Comparison of ENCODE assay signal across 27 mouse cellular contexts in the genomic region with DNA sequence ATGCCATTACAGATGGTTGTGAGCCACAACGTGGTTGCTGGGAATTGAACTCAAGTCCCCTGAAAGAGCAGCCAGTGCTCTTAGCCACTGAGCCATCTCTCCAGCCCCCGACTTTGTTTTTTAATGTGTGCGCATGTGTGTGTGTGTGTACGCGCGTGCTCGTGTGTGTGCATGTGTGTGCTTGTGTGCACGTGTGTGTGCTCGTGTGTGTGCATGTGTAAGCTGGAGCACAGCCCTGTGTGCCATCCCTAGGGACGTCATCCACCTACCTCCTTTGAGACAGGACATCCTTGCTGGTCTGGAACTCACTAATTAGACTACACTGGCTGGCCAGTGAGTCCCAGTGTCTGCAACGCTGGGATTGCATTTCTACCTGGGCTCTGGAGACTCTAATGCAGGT. TPM values are rescaled to one million over a fixed set of nuclear protein-coding genes. Genes with fewer than 3 reads are reported as not detected.
"Had no signal": no experiment of that assay in that cellular context is flagged by ENCODE, and none has a peak within 500 bp of the region (broad histone marks: within the 10 kb centered on the region; RNA-seq: fewer than 3 reads in every experiment).

No protein-coding gene starts in this region.

- DNase-seq: layer of hippocampus, adult 9-11 months; left cerebral cortex, postnatal 4 days; lung, adult 18-20 months; lung, postnatal 10 days; lung, postnatal 36 days; thymus, adult 2 months; thymus, postnatal 14 days; thymus, postnatal 4 days had no signal

- H3K4me3 ChIP-seq: layer of hippocampus, adult 2 months; limb, embryonic 12.5 days; limb, embryonic 15.5 days; lung, embryonic 15.5 days; midbrain, embryonic 13.5 days had no signal

- H3K27me3 ChIP-seq: limb, embryonic 12.5 days; limb, embryonic 15.5 days; lung, embryonic 15.5 days had no signal

- H3K36me3 ChIP-seq: limb, embryonic 12.5 days; limb, embryonic 15.5 days; lung, embryonic 15.5 days; midbrain, embryonic 13.5 days had no signal

- H3K4me2 ChIP-seq: limb, embryonic 12.5 days; limb, embryonic 15.5 days; lung, embryonic 15.5 days; midbrain, embryonic 13.5 days had no signal

- H3K9ac ChIP-seq: limb, embryonic 12.5 days; limb, embryonic 15.5 days; lung, embryonic 15.5 days; midbrain, embryonic 13.5 days had no signal

- H3K27ac ChIP-seq: kidney, postnatal 0 days; layer of hippocampus, adult 2 months; limb, embryonic 12.5 days; limb, embryonic 15.5 days; lung, embryonic 15.5 days; midbrain, embryonic 13.5 days had no signal

- ATAC-seq: inflammation-experienced regulatory T-cells, adult 6 months; intestine, embryonic 16.5 days; midbrain, embryonic 13.5 days; midbrain, embryonic 16.5 days had no signal

- H3K9me3 ChIP-seq: limb, embryonic 12.5 days; limb, embryonic 15.5 days; lung, embryonic 15.5 days; midbrain, embryonic 13.5 days had no signal

RNA-seq across cellular contexts. Expression of a gene that starts 1.4 kb away (rescaled TPM):
- total RNA-seq: layer of hippocampus, adult 2 months; layer of hippocampus, postnatal 25 days; left cerebral cortex, postnatal 4 days had no signal
- polyA plus RNA-seq: inflammation-experienced regulatory T-cells, adult 6 months; intestine, embryonic 16.5 days; kidney, adult 2 months; kidney, postnatal 0 days; large intestine, adult 2 months; lung, embryonic 15.5 days; midbrain, embryonic 13.5 days; neural tube, embryonic 11.5 days; small intestine, adult 2 months; spleen, adult 2 months; testis, adult 2 months; thymus, adult 2 months had no signal

RNA-seq across cellular contexts. Expression of a gene that starts 17.5 kb away (rescaled TPM):
- total RNA-seq: layer of hippocampus, adult 2 months; layer of hippocampus, postnatal 25 days; left cerebral cortex, adult 18-20 months; left cerebral cortex, postnatal 14 days; left cerebral cortex, postnatal 4 days had no signal
- polyA plus RNA-seq: inflammation-experienced regulatory T-cells, adult 6 months; intestine, embryonic 16.5 days; kidney, adult 2 months; large intestine, adult 2 months; limb, embryonic 12.5 days; limb, embryonic 15.5 days; midbrain, embryonic 13.5 days; midbrain, embryonic 16.5 days; neural tube, embryonic 11.5 days; neural tube, embryonic 14.5 days; small intestine, adult 2 months; spleen, adult 2 months; thymus, adult 2 months had no signal
